Mouse (Mus musculus): ENCODE measurements at regions not wholly inside any gene's neighbourhood (a gene's known extent, or its start where the extent isn't known, plus 50 kb on each side); places are given as distances from the start of the nearest gene placed in this dataset.

GRCm38 (mm10) chr12:112387836-112388235 lies 101.4 kb upstream of the A530016L24Rik start:
- TF ChIP-seq CTCF (conservative IDR thresholded peaks at IDR 0.05; ENCODE audit: low read length) = peak; percentile 26
- no peak for TF ChIP-seq POU5F1 (IDR thresholded peaks at IDR 0.05; ENCODE audit: borderline replicate concordance, low read length)

Measured in E14TG2a.4 (cell line).